Mouse (Mus musculus): ENCODE data around the gene Fam160a1.

Fam160a1 gene

DNA sequence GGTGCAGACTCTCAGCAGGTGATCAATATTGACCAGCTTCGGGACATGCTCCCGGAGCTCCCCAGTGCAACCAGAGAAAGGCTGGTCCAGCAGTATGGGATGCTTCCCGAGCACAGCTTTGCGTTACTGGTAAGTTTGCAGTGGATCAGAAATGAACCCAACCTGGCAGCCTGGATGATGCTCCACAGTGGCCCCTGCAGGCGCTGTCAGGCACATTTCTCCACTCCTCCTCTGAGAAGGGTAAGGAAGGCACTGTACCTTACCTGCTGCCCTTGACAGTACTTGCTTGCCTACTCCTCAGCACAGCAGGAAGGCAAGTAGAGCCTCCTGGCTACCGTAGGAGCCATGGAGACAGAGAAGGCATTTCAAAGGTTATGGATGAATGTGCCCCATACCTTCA lies 198.2 kb downstream of the Fam160a1 start:
- DNase-seq, result no peak

DNA sequence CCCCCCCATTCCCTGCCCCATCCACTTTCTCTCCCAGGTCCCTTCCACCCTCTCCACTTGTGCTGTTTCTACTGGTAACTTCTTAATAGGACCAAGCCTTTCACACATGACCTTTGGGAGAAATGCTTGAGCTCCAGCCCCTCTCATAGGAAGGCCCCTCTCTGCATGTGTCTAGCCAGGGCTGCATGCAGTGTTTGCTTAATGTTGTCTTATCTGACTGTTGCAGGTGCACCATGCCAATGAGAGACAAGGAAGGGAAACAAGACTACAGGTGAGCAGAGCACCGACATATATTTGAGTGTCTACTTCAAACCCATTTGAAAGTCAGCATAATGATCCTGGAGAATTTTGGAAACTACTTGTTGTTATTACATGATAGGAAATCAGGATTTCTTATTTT lies 200.7 kb downstream of the Fam160a1 start:
- no peak for DNase-seq

Data from B cell, adult 2 months (primary cell).